13 mouse cellular contexts compared by ENCODE assay signal in genomic region chr2:119561794-119562193, GRCm38 (mm10).
"Had no signal": no experiment of that assay in that cellular context is flagged by ENCODE, and none has a peak within 500 bp of the region (broad histone marks: within the 10 kb centered on the region; RNA-seq: fewer than 3 reads in every experiment).

No protein-coding gene starts in this region.

- H3K4me2 ChIP-seq: kidney, embryonic 15.5 days; liver, embryonic 11.5 days; liver, embryonic 15.5 days; lung, embryonic 14.5 days; midbrain, embryonic 13.5 days; neural tube, embryonic 15.5 days; stomach, embryonic 15.5 days had no signal

- H3K4me3 ChIP-seq: kidney, embryonic 15.5 days; left cerebral cortex, adult 2 months; limb, embryonic 10.5 days; liver, embryonic 15.5 days; midbrain, embryonic 13.5 days; neural tube, embryonic 15.5 days; stomach, embryonic 15.5 days had no signal

- H3K9ac ChIP-seq: kidney, embryonic 15.5 days; liver, embryonic 15.5 days; lung, embryonic 14.5 days; midbrain, embryonic 13.5 days; neural tube, embryonic 15.5 days; stomach, embryonic 15.5 days had no signal

- H3K36me3 ChIP-seq: stomach, embryonic 15.5 days had no signal

- H3K27me3 ChIP-seq: kidney, embryonic 15.5 days; liver, embryonic 15.5 days; midbrain, embryonic 13.5 days; neural tube, embryonic 15.5 days; stomach, embryonic 15.5 days had no signal

- DNase-seq: kidney, adult 2 months; kidney, postnatal 14 days; lung, embryonic 14.5 days; lung, postnatal 14 days; thymus, postnatal 4 days had no signal

- ATAC-seq: midbrain, embryonic 13.5 days had no signal

- H3K27ac ChIP-seq: kidney, embryonic 15.5 days; left cerebral cortex, adult 2 months; limb, embryonic 10.5 days; liver, embryonic 15.5 days; midbrain, embryonic 13.5 days; neural tube, embryonic 15.5 days; stomach, embryonic 15.5 days had no signal

- H3K9me3 ChIP-seq: kidney, embryonic 15.5 days; limb, embryonic 10.5 days; liver, embryonic 15.5 days; midbrain, embryonic 13.5 days; neural tube, embryonic 15.5 days; stomach, embryonic 15.5 days had no signal

- H3K4me1 ChIP-seq: midbrain, embryonic 13.5 days; neural tube, embryonic 15.5 days; stomach, embryonic 15.5 days had no signal
